Mouse (Mus musculus): ENCODE data around the gene Sh3pxd2a. TPM values are rescaled to one million over a fixed set of nuclear protein-coding genes. Genes with fewer than 3 reads are reported as not detected.
A peak's percentile ranks its signal among the peaks of the same experiment; 100 is the strongest.

Gene Sh3pxd2a
- 47.6 and 51.9 TPM in 2 replicates for polyA plus RNA-seq (2011; ENCODE audit: insufficient read depth, insufficient read length, low read depth, missing spikeins)

GRCm38 (mm10) chr19:47464304-47465241 lies at the start of gene Sh3pxd2a:
TSS of gene Sh3pxd2a (minus strand) at chr19:47464401.
- Histone ChIP-seq H3K9ac (ENCODE audit: low read depth, poor library complexity, severe bottlenecking) (peak within 1 kb of the TSS; percentile 64), H3K4me3 (ENCODE audit: low read depth, low read length) (peak within 1 kb of the TSS; percentile 82), H3K9me3 (replicated peaks; ENCODE audit: control insufficient read depth, insufficient read depth, low read length, poor library complexity, severe bottlenecking) (no peaks in the 10 kb centered on the region), H3K36me3 (ENCODE audit: control insufficient read depth, insufficient read depth, low read length, poor library complexity, severe bottlenecking) (no peaks in the 10 kb centered on the region), H3K4me1 (ENCODE audit: control insufficient read depth, insufficient read depth, low read length) (no peaks in the 10 kb centered on the region), H3K27me3 (ENCODE audit: control insufficient read depth, insufficient read depth, low read length, poor library complexity, severe bottlenecking) (no peaks in the 10 kb centered on the region), H3K27ac (ENCODE audit: insufficient read depth, low read length) (no peak within 1 kb of the TSS)
- TF ChIP-seq POLR2A (IDR thresholded peaks at IDR 0.05; ENCODE audit: insufficient read depth, low read length) (no peak), EP300 (IDR thresholded peaks at IDR 0.05; ENCODE audit: insufficient read depth, low read depth, low read length) (no peak), CTCF (IDR thresholded peaks at IDR 0.05; ENCODE audit: low read depth, low read length) (no peak)

GRCm38 (mm10) chr19:47513618-47513897 lies 49.4 kb upstream of the Sh3pxd2a start:
- Histone ChIP-seq H3K36me3 (ENCODE audit: control insufficient read depth, insufficient read depth, low read length, poor library complexity, severe bottlenecking) (0 out of 2 replicates have a peak, but pooled peaks cover 2% of the 10 kb centered on the region), H3K9me3 (replicated peaks; ENCODE audit: control insufficient read depth, insufficient read depth, low read length, poor library complexity, severe bottlenecking) (no peaks in the 10 kb centered on the region), H3K9ac (ENCODE audit: low read depth, poor library complexity, severe bottlenecking) (no peak overlapping the region), H3K27ac (ENCODE audit: insufficient read depth, low read length) (no peak overlapping the region), H3K4me3 (ENCODE audit: low read depth, low read length) (no peak overlapping the region), H3K27me3 (ENCODE audit: control insufficient read depth, insufficient read depth, low read length, poor library complexity, severe bottlenecking) (no peaks in the 10 kb centered on the region), H3K4me1 (ENCODE audit: control insufficient read depth, insufficient read depth, low read length) (no peaks in the 10 kb centered on the region)
- TF ChIP-seq EP300 (IDR thresholded peaks at IDR 0.05; ENCODE audit: insufficient read depth, low read depth, low read length) (no peak), CTCF (IDR thresholded peaks at IDR 0.05; ENCODE audit: low read depth, low read length) (no peak), POLR2A (IDR thresholded peaks at IDR 0.05; ENCODE audit: insufficient read depth, low read length) (no peak)

- Histone ChIP-seq H3K9me3 (replicated peaks; ENCODE audit: control insufficient read depth, insufficient read depth, low read length, poor library complexity, severe bottlenecking) (no peaks in the 10 kb centered on the region), H3K9ac (ENCODE audit: low read depth, poor library complexity, severe bottlenecking) (no peak overlapping the region), H3K4me3 (ENCODE audit: low read depth, low read length) (no peak overlapping the region), H3K36me3 (ENCODE audit: control insufficient read depth, insufficient read depth, low read length, poor library complexity, severe bottlenecking) (0 out of 2 replicates have a peak, but pooled peaks cover 2% of the 10 kb centered on the region), H3K4me1 (ENCODE audit: control insufficient read depth, insufficient read depth, low read length) (no peaks in the 10 kb centered on the region), H3K27ac (ENCODE audit: insufficient read depth, low read length) (no peak overlapping the region), H3K27me3 (ENCODE audit: control insufficient read depth, insufficient read depth, low read length, poor library complexity, severe bottlenecking) (no peaks in the 10 kb centered on the region)
- TF ChIP-seq POLR2A (IDR thresholded peaks at IDR 0.05; ENCODE audit: insufficient read depth, low read length) (no peak), CTCF (IDR thresholded peaks at IDR 0.05; ENCODE audit: low read depth, low read length) (no peak), EP300 (IDR thresholded peaks at IDR 0.05; ENCODE audit: insufficient read depth, low read depth, low read length) (no peak)
Observed at GRCm38 (mm10) chr19:47512794-47513617, 48.8 kb upstream of the Sh3pxd2a start.

- Histone ChIP-seq H3K9me3 (replicated peaks; ENCODE audit: control insufficient read depth, insufficient read depth, low read length, poor library complexity, severe bottlenecking) (no peaks in the 10 kb centered on the region), H3K4me3 (ENCODE audit: low read depth, low read length) (no peak overlapping the region), H3K27ac (ENCODE audit: insufficient read depth, low read length) (no peak overlapping the region), H3K4me1 (ENCODE audit: control insufficient read depth, insufficient read depth, low read length) (no peaks in the 10 kb centered on the region), H3K27me3 (ENCODE audit: control insufficient read depth, insufficient read depth, low read length, poor library complexity, severe bottlenecking) (no peaks in the 10 kb centered on the region), H3K36me3 (ENCODE audit: control insufficient read depth, insufficient read depth, low read length, poor library complexity, severe bottlenecking) (0 out of 2 replicates have a peak, but pooled peaks cover 2% of the 10 kb centered on the region), H3K9ac (ENCODE audit: low read depth, poor library complexity, severe bottlenecking) (no peak overlapping the region)
- TF ChIP-seq CTCF (IDR thresholded peaks at IDR 0.05; ENCODE audit: low read depth, low read length) (no peak), EP300 (IDR thresholded peaks at IDR 0.05; ENCODE audit: insufficient read depth, low read depth, low read length) (no peak), POLR2A (IDR thresholded peaks at IDR 0.05; ENCODE audit: insufficient read depth, low read length) (no peak)
Observed at GRCm38 (mm10) chr19:47511958-47512357, 47.8 kb upstream of the Sh3pxd2a start.

GRCm38 (mm10) chr19:47511294-47511675 lies 47.1 kb upstream of the Sh3pxd2a start:
- Histone ChIP-seq H3K4me1 (ENCODE audit: control insufficient read depth, insufficient read depth, low read length) (no peaks in the 10 kb centered on the region), H3K27ac (ENCODE audit: insufficient read depth, low read length) (no peak overlapping the region), H3K27me3 (ENCODE audit: control insufficient read depth, insufficient read depth, low read length, poor library complexity, severe bottlenecking) (no peaks in the 10 kb centered on the region), H3K9me3 (replicated peaks; ENCODE audit: control insufficient read depth, insufficient read depth, low read length, poor library complexity, severe bottlenecking) (no peaks in the 10 kb centered on the region), H3K4me3 (ENCODE audit: low read depth, low read length) (no peak overlapping the region), H3K36me3 (ENCODE audit: control insufficient read depth, insufficient read depth, low read length, poor library complexity, severe bottlenecking) (0 out of 2 replicates have a peak, but pooled peaks cover 2% of the 10 kb centered on the region), H3K9ac (ENCODE audit: low read depth, poor library complexity, severe bottlenecking) (no peak overlapping the region)
- TF ChIP-seq EP300 (IDR thresholded peaks at IDR 0.05; ENCODE audit: insufficient read depth, low read depth, low read length) (no peak), CTCF (IDR thresholded peaks at IDR 0.05; ENCODE audit: low read depth, low read length) (no peak), POLR2A (IDR thresholded peaks at IDR 0.05; ENCODE audit: insufficient read depth, low read length) (no peak)
